28 mouse cellular contexts compared by ENCODE assay signal in the genomic region with DNA sequence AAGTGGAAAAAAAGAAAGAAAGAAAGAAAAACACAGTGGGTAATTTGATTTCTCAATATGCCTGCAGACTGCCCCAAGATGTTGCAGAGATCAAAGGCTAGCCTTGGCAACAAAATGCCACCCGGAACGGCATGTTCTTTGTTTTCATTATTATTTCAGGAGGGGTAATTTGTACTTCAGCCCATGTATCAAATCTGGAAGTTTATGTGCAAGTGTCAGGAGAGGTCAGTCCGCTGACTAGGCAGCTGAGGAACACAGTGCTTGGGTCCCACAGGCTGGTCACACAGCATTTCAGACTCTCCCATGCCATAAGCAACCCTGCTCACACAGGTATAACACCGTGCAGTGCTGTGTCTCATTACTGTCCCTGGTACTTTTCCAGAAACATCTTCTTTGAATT.
A peak's percentile ranks its signal among the peaks of the same experiment; 100 is the strongest.
DNase-seq lines count a peak whose midpoint lies in the region; ATAC-seq lines count a peak whose summit lies in the region.
"Had no signal": no experiment of that assay in that cellular context is flagged by ENCODE, and none has a peak within 500 bp of the region (broad histone marks: within the 10 kb centered on the region; RNA-seq: fewer than 3 reads in every experiment).

No protein-coding gene starts in this region.

- DNase-seq in adrenal gland, adult 2 months, result peak; percentile 34
- no peak for DNase-seq in adrenal gland, postnatal 25 days
- DNase-seq in intestine, embryonic 14.5 days (ENCODE audit: low spot score), result peak; percentile 13
- DNase-seq in adrenal gland, postnatal 10 days, result peak; percentile 14
- DNase-seq: B cell, adult 2 months; cerebellum, adult 11-12 months; cerebellum, adult 8-10 months; cerebellum, postnatal 10 days; cerebellum, postnatal 36 days; embryo, embryonic 11 days; gastrocnemius, postnatal 10 days; gastrocnemius, postnatal 36 days; heart, postnatal 36 days; kidney, adult 8-10 months had no signal

- no peak overlapping the region for H3K4me3 ChIP-seq in intestine, embryonic 14.5 days (ENCODE audit: low read depth, low read length)
- no peak overlapping the region for H3K4me3 ChIP-seq in intestine, embryonic 15.5 days (replicated peaks)
- H3K4me3 ChIP-seq: embryonic facial prominence, embryonic 10.5 days; embryonic facial prominence, embryonic 13.5 days; erythroblast, embryonic 14.5 days; forebrain, embryonic 13.5 days; hindbrain, embryonic 10.5 days; hindbrain, embryonic 13.5 days had no signal

- no peak overlapping the region for H3K27ac ChIP-seq in intestine, embryonic 14.5 days (ENCODE audit: low read depth)
- no peak overlapping the region for H3K27ac ChIP-seq in intestine, embryonic 15.5 days
- H3K27ac ChIP-seq: embryonic facial prominence, embryonic 10.5 days; embryonic facial prominence, embryonic 13.5 days; forebrain, embryonic 13.5 days; hindbrain, embryonic 10.5 days; hindbrain, embryonic 13.5 days had no signal

- H3K4me2 ChIP-seq in intestine, embryonic 14.5 days (ENCODE audit: low read length), result no peak overlapping the region
- H3K4me2 ChIP-seq in intestine, embryonic 15.5 days (replicated peaks), result no peak overlapping the region
- H3K4me2 ChIP-seq: embryonic facial prominence, embryonic 13.5 days; forebrain, embryonic 13.5 days; heart, embryonic 11.5 days; hindbrain, embryonic 13.5 days had no signal

- 55% methylated on average over 4 of the region's 4 CpGs for WGBS in intestine, embryonic 14.5 days
- WGBS in intestine, embryonic 15.5 days, result 59% methylated on average over 4 of the region's 4 CpGs

- H3K4me1 ChIP-seq in intestine, embryonic 14.5 days (replicated peaks; ENCODE audit: control insufficient read depth, insufficient read depth, low read length), result no peaks in the 10 kb centered on the region
- no peaks in the 10 kb centered on the region for H3K4me1 ChIP-seq in intestine, embryonic 15.5 days (replicated peaks)
- H3K4me1 ChIP-seq: embryonic facial prominence, embryonic 13.5 days; forebrain, embryonic 13.5 days; hindbrain, embryonic 10.5 days had no signal

- ATAC-seq in intestine, embryonic 14.5 days (replicated peaks; ENCODE audit: low FRiP score, low TSS enrichment, low read depth), result no peak
- no peak for ATAC-seq in intestine, embryonic 15.5 days
- ATAC-seq in megakaryocyte, adult 5-6 weeks (ENCODE audit: poor library complexity, severe bottlenecking), result no peak
- ATAC-seq: forebrain, embryonic 13.5 days; forebrain, embryonic 16.5 days; hindbrain, embryonic 16.5 days; intestine, postnatal 0 days; Patski had no signal

- H3K9me3 ChIP-seq in intestine, embryonic 14.5 days (ENCODE audit: control insufficient read depth, low read length), result no peaks in the 10 kb centered on the region
- no peaks in the 10 kb centered on the region for H3K9me3 ChIP-seq in intestine, embryonic 15.5 days
- H3K9me3 ChIP-seq: embryonic facial prominence, embryonic 10.5 days; embryonic facial prominence, embryonic 13.5 days; forebrain, embryonic 13.5 days; hindbrain, embryonic 10.5 days; hindbrain, embryonic 13.5 days had no signal

- H3K36me3 ChIP-seq in intestine, embryonic 14.5 days (ENCODE audit: control insufficient read depth, insufficient read depth, low read length), result no peaks in the 10 kb centered on the region
- H3K36me3 ChIP-seq in intestine, embryonic 15.5 days, result no peaks in the 10 kb centered on the region
- H3K36me3 ChIP-seq: embryonic facial prominence, embryonic 10.5 days; embryonic facial prominence, embryonic 13.5 days; G1E; hindbrain, embryonic 10.5 days; hindbrain, embryonic 13.5 days had no signal

- no peaks in the 10 kb centered on the region for H3K27me3 ChIP-seq in intestine, embryonic 14.5 days (replicated peaks; ENCODE audit: control insufficient read depth, insufficient read depth, low read length)
- no peaks in the 10 kb centered on the region for H3K27me3 ChIP-seq in intestine, embryonic 15.5 days (replicated peaks)
- H3K27me3 ChIP-seq: forebrain, embryonic 13.5 days; Patski had no signal

- H3K9ac ChIP-seq in intestine, embryonic 14.5 days (ENCODE audit: low read length), result no peak overlapping the region
- no peak overlapping the region for H3K9ac ChIP-seq in intestine, embryonic 15.5 days
- H3K9ac ChIP-seq: embryonic facial prominence, embryonic 13.5 days; forebrain, embryonic 13.5 days; hindbrain, embryonic 13.5 days had no signal
